Mouse (Mus musculus) kidney, adult 2 months (tissue): ENCODE measurements around the gene Rpp21. TPM values are rescaled to one million over a fixed set of nuclear protein-coding genes. Genes with fewer than 3 reads are reported as not detected.
A peak's percentile ranks its signal among the peaks of the same experiment; 100 is the strongest.

Experiments used
- DNase-seq: peaks from one replicate; pipeline ENCODE4 v3.0.0; 2021
- H3K27ac ChIP-seq: fragments of 200-500 bp; 2 replicates; pipeline ENCODE4 v1.5.1; 2012; ENCODE audit warnings: low read depth, low read length, control low read depth, inconsistent platforms; ENCODE audit not compliant: insufficient read depth
- H3K27me3 ChIP-seq: fragments of 200-500 bp; replicated peaks from 2 replicates; pipeline ENCODE4 v1.6.1; 2012; ENCODE audit warnings: mild to moderate bottlenecking, moderate library complexity, low read length, inconsistent platforms; ENCODE audit not compliant: control insufficient read depth, insufficient read depth
- H3K36me3 ChIP-seq: fragments of 200-500 bp; 2 replicates; pipeline ENCODE4 v1.6.1; 2012; ENCODE audit warnings: mild to moderate bottlenecking, moderate library complexity, low read length, inconsistent platforms; ENCODE audit not compliant: control insufficient read depth, insufficient read depth
- H3K4me1 ChIP-seq: fragments of 200-500 bp; 2 replicates; pipeline ENCODE4 v1.6.1; 2011; ENCODE audit warnings: low read length; ENCODE audit not compliant: control insufficient read depth, insufficient read depth
- H3K4me3 ChIP-seq: fragments of 200-500 bp; 2 replicates; pipeline ENCODE4 v1.5.1; 2011; ENCODE audit warnings: mild to moderate bottlenecking, low read depth, low read length, control low read depth; ENCODE audit not compliant: insufficient read depth
- CTCF ChIP-seq: fragments of 200-500 bp; conservative IDR thresholded peaks from 2 replicates; pipeline ENCODE4 v1.5.1; 2011; ENCODE audit warnings: low read depth, mild to moderate bottlenecking, control low read depth, low read length, moderate library complexity, mixed read lengths; ENCODE audit not compliant: insufficient read depth, insufficient read length
- POLR2A ChIP-seq: fragments of 200-500 bp; IDR thresholded peaks from one replicate; pipeline ENCODE4 v1.6.1; 2011; ENCODE audit warnings: low read depth, low read length, control low read depth
- WGBS: fragments of 180-500 bp; shearing (Covaris S2); methylation state at CpG from one replicate; pipeline ENCODE4 v1.1.7; 2018; 5-methylcytosine and 5-hydroxymethylcytosine counted together
- polyA plus RNA-seq: library from polyadenylated mRNA; depleted of rRNA; stranded (reverse); fragments of >200 nt; gene quantifications from 2 replicates; pipeline ENCODE4 v1.2.3, GENCODE M21; 2012; rRNA removed

The Rpp21 gene
- 101 and 122 TPM in 2 replicates for polyA plus RNA-seq

DNA sequence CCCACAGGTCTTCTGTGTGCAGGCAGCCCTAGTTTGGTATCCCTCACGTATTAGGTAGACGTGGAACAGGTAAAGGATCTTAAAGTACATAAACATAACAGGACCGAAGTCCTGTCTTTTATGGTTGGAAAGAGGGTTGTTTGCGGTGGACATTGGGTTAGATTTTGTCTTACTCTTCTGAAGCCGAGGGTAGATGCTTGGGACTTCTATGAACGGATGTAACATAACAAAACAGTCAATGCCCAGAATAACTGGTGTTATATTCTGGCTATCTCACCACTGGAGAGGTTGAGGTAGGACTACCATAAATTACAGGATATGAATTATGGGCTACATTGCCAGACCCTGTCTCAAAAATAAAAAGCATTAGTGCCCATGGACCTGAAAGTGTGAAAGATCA lies at the start of gene Rpp21:
Gene Rpp21, minus strand, starts transcription at position 101 of the 400 bp plus-strand sequence.
- Histone ChIP-seq H3K27me3 (no peaks in the 10 kb centered on the region), H3K4me3 (peak within 1 kb of the TSS; percentile 98), H3K36me3 (no peaks in the 10 kb centered on the region; the same call in 1 of the 2 replicates), H3K27ac (peak within 1 kb of the TSS; percentile 86), H3K4me1 (peaks cover 7% of the 10 kb centered on the region; the same call in 1 of the 2 replicates)
- 38% methylated on average over 6 of the region's 6 CpGs for WGBS
- no peak for TF ChIP-seq CTCF
- no peak for TF ChIP-seq POLR2A
- DNase-seq, result no peak

DNA sequence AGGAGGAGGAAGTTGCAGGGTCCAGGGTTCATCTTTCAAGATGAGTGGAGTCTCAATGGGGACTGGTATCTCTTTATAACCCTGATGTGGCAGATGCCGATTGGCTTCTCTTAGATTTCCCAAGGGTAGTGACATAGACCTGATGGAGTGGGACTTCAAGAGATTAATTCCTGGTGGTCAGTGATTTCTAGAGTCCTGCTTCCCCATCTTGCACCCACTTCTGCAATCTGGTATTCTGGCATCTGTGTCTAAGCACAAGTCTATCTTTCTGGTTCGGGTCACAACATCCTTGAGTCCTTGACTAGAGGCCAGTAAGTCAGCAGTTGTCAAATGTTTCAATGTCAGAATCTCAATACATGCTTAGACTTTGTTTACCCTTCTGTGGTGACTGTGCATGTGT lies 28.5 kb upstream of the Rpp21 start, which contains the start of gene H2-M10.2:
Gene H2-M10.2, minus strand, starts transcription at position 101 of the 400 bp plus-strand sequence.
- no peaks in the 10 kb centered on the region for H3K27me3 ChIP-seq
- no peak within 1 kb of the TSS for H3K27ac ChIP-seq
- peaks cover 6% of the 10 kb centered on the region; the same call in 1 of the 2 replicates for H3K4me1 ChIP-seq
- H3K4me3 ChIP-seq, result no peak within 1 kb of the TSS
- no peak for DNase-seq
- 96% methylated on average over 2 of the region's 2 CpGs for WGBS
- H3K36me3 ChIP-seq, result no peaks in the 10 kb centered on the region
- TF ChIP-seq POLR2A, result no peak
- TF ChIP-seq CTCF, result no peak

DNA sequence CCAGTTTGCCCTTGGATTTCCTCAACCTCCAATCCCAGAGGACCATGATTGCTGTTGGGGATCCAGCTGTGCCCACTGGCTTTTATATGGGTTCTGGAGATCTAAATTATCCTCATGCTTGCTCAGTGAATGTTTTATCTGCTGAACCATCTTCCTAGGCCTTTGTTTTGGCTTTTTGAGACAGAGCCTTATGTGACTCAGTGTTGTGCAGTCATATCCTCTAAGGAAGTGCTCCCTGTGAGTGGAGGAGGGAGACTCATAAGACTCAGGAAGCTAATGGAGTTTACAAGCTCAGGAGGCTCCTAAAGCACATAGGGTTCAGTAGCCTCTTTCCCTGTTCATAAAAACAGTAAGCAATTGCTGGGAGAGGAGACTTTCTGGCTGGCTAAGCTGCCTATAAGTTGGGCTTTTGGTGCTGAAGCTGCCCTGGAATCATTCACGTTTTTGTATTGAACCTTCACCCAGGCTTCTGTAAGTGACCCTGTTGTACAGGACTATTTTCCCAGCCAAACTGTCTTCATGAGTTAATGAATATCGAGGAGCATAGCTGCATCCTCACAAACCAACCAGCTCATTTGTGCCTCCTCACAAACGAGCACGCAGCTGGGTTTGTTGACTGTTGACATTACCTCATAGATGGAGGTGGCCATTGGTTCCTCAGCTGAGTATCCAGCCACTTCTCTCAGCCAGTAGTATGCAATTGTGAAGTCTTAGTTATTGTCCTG lies 23.8 kb upstream of the Rpp21 start:
- peaks cover 8% of the 10 kb centered on the region; the same call in 1 of the 2 replicates for H3K4me1 ChIP-seq
- no peak overlapping the region for H3K4me3 ChIP-seq
- H3K27me3 ChIP-seq, result no peaks in the 10 kb centered on the region
- no peaks in the 10 kb centered on the region for H3K36me3 ChIP-seq
- no peak overlapping the region for H3K27ac ChIP-seq
- WGBS, result 63% methylated on average over 4 of the region's 4 CpGs
- no peak for TF ChIP-seq POLR2A
- TF ChIP-seq CTCF, result no peak
- DNase-seq, result peak; percentile 57

DNA sequence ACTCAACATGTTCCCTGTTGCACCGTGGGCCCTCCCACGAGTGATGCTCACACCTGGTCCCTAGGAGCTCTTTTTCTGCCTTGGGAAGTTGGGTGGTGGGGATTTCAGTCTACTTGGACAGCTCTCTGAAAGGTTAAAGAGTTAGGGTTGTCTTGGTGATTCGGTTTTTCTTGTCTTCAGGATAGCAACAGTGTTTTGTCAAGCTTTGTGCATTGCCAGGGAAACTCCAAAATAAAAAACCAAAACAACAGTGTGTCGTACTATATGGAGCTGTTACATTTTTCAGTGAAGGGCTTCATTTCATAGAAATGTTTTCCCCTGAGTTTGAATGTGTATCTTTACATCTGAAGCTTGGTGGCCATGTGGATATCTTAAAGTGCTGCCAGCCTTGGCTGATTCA lies 16.9 kb upstream of the Rpp21 start:
- Histone ChIP-seq H3K27ac (no peak overlapping the region), H3K27me3 (no peaks in the 10 kb centered on the region), H3K4me1 (peaks cover 3% of the 10 kb centered on the region; the same call in 1 of the 2 replicates), H3K4me3 (no peak overlapping the region), H3K36me3 (no peaks in the 10 kb centered on the region)
- no peak for TF ChIP-seq CTCF
- no peak for TF ChIP-seq POLR2A
- 75% methylated on average over 4 of the region's 4 CpGs for WGBS
- no peak for DNase-seq

DNA sequence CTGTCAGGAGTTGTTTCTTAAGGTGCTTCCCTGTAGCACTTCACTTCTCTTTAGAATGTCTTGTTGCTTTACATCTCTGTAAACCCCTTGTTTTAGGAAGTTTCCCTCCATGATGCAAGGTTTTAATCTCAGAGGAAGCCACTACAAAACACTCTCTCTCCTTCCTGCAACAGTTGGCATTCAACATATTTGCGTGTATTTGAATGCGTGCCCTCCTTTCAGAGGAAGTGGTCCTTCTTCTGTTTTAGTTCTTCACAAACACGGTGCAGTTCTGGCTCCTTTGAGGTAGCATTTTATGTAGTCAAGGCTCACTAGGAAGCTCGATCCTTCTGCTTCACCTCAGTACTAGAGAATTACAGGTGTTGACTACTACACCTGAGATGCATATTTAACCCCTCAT lies 15.9 kb upstream of the Rpp21 start:
- 73% methylated on average over 4 of the region's 4 CpGs for WGBS
- no peak for DNase-seq

DNA sequence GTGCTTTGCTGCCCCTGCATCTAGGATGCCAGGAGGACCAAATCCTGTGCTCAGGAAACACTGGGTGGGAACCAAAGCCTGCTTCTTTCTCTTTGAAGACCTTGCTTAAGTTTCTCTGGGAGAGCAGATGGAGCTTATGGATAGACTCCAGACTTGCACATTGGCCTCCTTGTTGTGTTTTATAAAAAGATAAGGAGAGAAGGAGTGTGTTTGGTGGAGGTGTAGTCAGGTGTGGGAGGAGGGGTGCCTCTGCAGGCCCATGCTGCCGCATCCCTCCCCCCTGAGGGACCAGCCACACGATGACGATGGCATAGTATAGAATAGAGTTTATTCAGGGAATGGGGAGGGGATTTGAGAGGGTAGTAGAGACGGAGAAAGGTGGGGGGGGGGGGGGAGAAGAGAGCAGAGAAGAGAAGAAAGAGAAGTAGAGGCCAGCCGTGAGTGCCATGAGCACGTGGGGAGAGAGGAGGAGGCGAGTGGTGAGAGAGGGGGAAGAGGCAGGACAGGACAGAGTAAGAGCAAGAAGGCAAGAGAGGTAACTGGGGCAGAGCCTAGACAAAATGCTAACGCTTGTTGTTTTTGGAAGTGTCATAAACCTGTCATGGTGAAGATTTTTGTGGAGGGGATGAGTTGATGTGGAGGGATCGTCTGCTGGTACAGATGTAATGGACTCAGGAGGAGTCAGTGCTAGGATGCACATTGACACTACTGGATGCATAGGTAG lies 14.9 kb upstream of the Rpp21 start:
- Histone ChIP-seq H3K4me3 (no peak overlapping the region), H3K36me3 (no peaks in the 10 kb centered on the region), H3K4me1 (peaks cover 3% of the 10 kb centered on the region; the same call in 1 of the 2 replicates), H3K27ac (no peak overlapping the region), H3K27me3 (no peaks in the 10 kb centered on the region)
- TF ChIP-seq CTCF (no peak), POLR2A (no peak)
- 71% methylated on average over 9 of the region's 9 CpGs for WGBS
- DNase-seq, result no peak

More for the DNA sequence above, 15.9 kb upstream of the Rpp21 start:
- TF ChIP-seq CTCF, result no peak
- TF ChIP-seq POLR2A, result no peak
- H3K4me1 ChIP-seq, result peaks cover 3% of the 10 kb centered on the region; the same call in 1 of the 2 replicates
- no peak overlapping the region for H3K4me3 ChIP-seq
- no peak overlapping the region for H3K27ac ChIP-seq
- no peaks in the 10 kb centered on the region for H3K27me3 ChIP-seq
- no peaks in the 10 kb centered on the region for H3K36me3 ChIP-seq

DNA sequence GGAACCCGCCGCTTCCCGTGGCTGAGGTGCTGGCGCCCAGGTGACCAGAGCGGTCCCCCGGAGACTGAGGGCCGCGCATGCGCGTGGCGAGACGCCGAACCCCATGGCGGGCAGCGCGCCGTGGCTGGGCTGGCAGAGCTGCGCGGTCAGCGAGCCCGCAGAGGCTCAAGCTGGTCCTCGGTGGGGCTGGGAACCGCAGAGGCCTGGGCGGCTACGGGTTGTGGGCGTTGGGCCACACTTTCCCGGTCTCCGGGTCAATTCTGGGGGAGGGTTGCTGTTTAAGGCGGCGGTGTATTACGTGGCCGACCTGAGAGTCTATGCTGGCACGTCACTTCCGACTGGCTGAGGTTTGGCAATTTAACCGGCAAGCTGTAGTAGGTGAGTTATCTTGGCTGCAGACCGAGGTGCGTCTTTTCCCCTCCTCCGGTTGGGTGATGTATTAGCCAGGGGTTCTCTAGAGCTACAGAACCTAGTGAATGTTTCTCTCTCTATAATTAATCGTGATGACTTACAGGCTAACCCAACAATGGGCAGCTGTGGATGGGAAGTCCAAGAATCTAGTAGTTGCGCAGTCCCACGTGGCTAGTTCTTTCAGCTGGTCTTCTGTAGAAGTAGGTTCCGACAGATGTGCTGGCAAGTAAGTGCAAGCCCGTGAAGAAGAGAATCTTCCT lies 13.9 kb upstream of the Rpp21 start, which contains the start of gene Trim39:
Gene Trim39, minus strand, starts transcription at position 662 of the 671 bp plus-strand sequence.
- Histone ChIP-seq H3K4me3 (peak within 1 kb of the TSS; percentile 86), H3K27me3 (no peaks in the 10 kb centered on the region), H3K4me1 (peaks cover 3% of the 10 kb centered on the region; the same call in 1 of the 2 replicates), H3K27ac (peak within 1 kb of the TSS; percentile 96), H3K36me3 (no peaks in the 10 kb centered on the region; the same call in 1 of the 2 replicates)
- TF ChIP-seq CTCF, result no peak
- peak; percentile 3 for TF ChIP-seq POLR2A
- under 1% methylated on average over 43 of the region's 43 CpGs for WGBS
- peak; percentile 90 for DNase-seq
